8 mouse cellular contexts compared by ENCODE assay signal in the genomic region with DNA sequence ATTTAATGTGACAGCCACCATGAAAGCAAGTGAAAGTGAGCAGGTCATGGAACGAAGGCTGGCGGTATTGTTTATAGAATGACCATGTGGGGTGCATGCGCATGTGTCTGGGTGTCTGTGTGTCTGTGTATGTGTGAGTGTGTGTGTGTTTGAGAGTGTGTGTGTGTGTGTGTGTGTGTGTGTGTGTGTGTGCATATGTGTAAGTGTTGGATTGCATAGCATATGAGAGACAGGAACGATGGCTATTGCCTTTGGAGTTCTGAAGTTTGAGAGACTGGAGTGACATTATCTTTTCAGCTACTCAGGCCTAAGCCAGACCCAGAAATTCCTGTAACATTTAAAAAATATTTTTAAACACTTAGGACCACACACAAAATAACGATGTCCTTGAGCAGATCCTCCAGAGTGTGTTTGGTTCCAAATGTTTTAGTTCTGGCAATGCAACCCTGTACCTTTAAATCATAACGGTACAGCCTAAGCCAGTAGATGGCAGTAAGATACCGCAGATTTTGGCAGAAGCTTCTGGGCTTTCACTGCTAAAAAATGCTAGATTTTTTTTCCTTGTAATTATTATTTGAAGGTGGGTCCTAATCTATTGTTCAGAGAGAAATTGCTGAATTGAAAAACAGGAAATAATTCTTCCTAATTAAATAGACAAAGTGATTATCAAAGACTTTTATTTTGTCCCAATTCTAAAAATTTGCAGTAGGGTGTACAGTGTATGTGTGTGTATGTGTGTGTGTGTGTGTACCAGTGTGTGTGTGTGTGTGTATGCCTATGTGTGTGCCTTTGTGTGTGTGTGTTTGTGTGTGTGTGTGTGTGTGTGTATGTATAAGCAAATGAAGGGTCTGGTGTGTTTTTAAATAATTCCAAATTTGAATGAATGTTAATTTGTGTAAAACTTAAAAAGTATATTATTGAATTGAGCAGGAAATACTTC.
A peak's percentile ranks its signal among the peaks of the same experiment; 100 is the strongest.
DNase-seq lines count a peak whose midpoint lies in the region; ATAC-seq lines count a peak whose summit lies in the region.

No protein-coding gene starts in this region.

- H3K4me1 ChIP-seq in liver, embryonic 12.5 days, result no peaks in the 10 kb centered on the region
- peaks cover 2% of the 10 kb centered on the region; the same call in 1 of the 2 replicates for H3K4me1 ChIP-seq in forebrain, embryonic 16.5 days (replicated peaks; ENCODE audit: control insufficient read depth, insufficient read depth, low read length)

- DNase-seq in liver, result peak; percentile 3
- DNase-seq in adrenal gland, postnatal 14 days, result peak; percentile 60
- peak; percentile 45 for DNase-seq in layer of hippocampus, adult 11-12 months (ENCODE audit: low spot score)
- DNase-seq in lung, postnatal 36 days, result peak; percentile 68
- peak; percentile 44 for DNase-seq in testis, postnatal 14 days (ENCODE audit: low spot score)
- DNase-seq in T-cell, adult 2 months (ENCODE audit: low spot score), result no peak

- no peak for ATAC-seq in liver, embryonic 12.5 days
- ATAC-seq in forebrain, embryonic 16.5 days, result peak; percentile 84

- no peaks in the 10 kb centered on the region for H3K27me3 ChIP-seq in liver, embryonic 12.5 days (replicated peaks)
- no peaks in the 10 kb centered on the region for H3K27me3 ChIP-seq in forebrain, embryonic 16.5 days (replicated peaks; ENCODE audit: control insufficient read depth, insufficient read depth, low read length)

- 52% methylated on average over 7 of the region's 7 CpGs for WGBS in liver, embryonic 12.5 days (ENCODE audit: insufficient replicate concordance)
- WGBS in forebrain, embryonic 16.5 days, result 56% methylated on average over 7 of the region's 7 CpGs

- H3K4me2 ChIP-seq in liver, embryonic 12.5 days, result no peak overlapping the region
- no peak overlapping the region for H3K4me2 ChIP-seq in forebrain, embryonic 16.5 days (ENCODE audit: low read length)

- H3K9ac ChIP-seq in liver, embryonic 12.5 days, result no peak overlapping the region
- H3K9ac ChIP-seq in forebrain, embryonic 16.5 days (replicated peaks; ENCODE audit: low read depth, low read length), result no peak overlapping the region

- H3K4me3 ChIP-seq in liver, embryonic 12.5 days, result no peak overlapping the region
- H3K4me3 ChIP-seq in forebrain, embryonic 16.5 days (replicated peaks; ENCODE audit: low read length), result no peak overlapping the region

- no peak overlapping the region for H3K27ac ChIP-seq in liver, embryonic 12.5 days
- no peak overlapping the region for H3K27ac ChIP-seq in forebrain, embryonic 16.5 days (ENCODE audit: low read length)

- no peaks in the 10 kb centered on the region for H3K36me3 ChIP-seq in liver, embryonic 12.5 days
- H3K36me3 ChIP-seq in forebrain, embryonic 16.5 days (ENCODE audit: control insufficient read depth, insufficient read depth), result no peaks in the 10 kb centered on the region

- H3K9me3 ChIP-seq in liver, embryonic 12.5 days (replicated peaks), result no peaks in the 10 kb centered on the region
- H3K9me3 ChIP-seq in forebrain, embryonic 16.5 days (ENCODE audit: control insufficient read depth, low read length), result no peaks in the 10 kb centered on the region
